Mouse (Mus musculus) heart, adult 8-10 months (tissue): ENCODE results near the gene 1700088E04Rik. TPM values are rescaled to one million over a fixed set of nuclear protein-coding genes. Genes with fewer than 3 reads are reported as not detected.
A peak's percentile ranks its signal among the peaks of the same experiment; 100 is the strongest.

Experiments
- DNase-seq: peaks from one replicate; pipeline ENCODE4 v3.0.0; 2022; ENCODE audit warnings: low spot score
- total RNA-seq, 4 experiments: library from RNA; stranded (reverse); gene quantifications; 2 replicates each; pipeline ENCODE4 v1.2.4; 2022

1700088E04Rik gene
- 1 to 10 TPM; 1.6 to 2.7 (median 2.4) TPM for total RNA-seq

DNA sequence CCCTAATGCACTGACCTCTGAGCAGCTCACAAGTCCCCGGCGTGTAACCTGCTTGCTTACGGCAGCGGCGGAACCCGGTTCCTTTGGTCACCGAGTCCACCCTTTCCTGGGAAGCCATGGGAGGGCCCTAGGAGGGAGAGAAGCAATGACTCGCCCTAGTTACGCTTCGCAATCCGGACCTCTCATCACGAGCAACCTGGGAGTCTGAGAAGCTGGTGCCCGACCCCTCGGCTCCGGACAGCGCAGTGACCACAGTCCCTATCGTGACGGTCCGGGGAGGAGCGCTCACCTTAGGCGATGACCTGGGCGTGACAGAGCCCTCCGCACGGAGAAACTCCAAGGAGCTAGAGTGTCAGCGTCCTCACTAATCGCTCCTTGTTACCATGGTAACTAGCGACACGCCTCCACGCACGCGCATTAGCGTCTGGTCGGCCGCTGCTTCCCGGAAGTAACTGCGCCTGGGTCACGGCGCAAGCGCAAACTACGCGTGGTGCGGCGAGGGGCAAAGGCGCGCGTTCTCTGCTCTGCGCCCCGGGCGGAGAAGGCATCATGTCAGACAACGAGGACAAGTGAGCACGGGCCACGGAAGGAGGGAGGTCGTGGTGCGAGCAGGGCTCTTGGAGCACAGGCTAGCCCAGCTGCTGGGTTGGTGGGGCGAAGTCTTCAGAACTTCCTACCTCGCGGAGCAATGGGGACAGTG lies at the start of gene 1700088E04Rik, which contains the start of gene Polr2f:
Gene 1700088E04Rik, minus strand, starts transcription at position 388 of the 700 bp plus-strand sequence.
Gene Polr2f, plus strand, starts transcription at position 144 of the 700 bp plus-strand sequence.
- peak; percentile 95 for DNase-seq

- DNase-seq, result no peak
These were observed 46.8 kb upstream of the 1700088E04Rik start for GRCm38 (mm10) chr15:79187819-79188218.

- DNase-seq, result no peak
These were observed 44.2 kb upstream of the 1700088E04Rik start for GRCm38 (mm10) chr15:79185213-79185612.

- DNase-seq, result no peak
These were observed 35.9 kb upstream of the 1700088E04Rik start for GRCm38 (mm10) chr15:79176905-79177304.

DNA sequence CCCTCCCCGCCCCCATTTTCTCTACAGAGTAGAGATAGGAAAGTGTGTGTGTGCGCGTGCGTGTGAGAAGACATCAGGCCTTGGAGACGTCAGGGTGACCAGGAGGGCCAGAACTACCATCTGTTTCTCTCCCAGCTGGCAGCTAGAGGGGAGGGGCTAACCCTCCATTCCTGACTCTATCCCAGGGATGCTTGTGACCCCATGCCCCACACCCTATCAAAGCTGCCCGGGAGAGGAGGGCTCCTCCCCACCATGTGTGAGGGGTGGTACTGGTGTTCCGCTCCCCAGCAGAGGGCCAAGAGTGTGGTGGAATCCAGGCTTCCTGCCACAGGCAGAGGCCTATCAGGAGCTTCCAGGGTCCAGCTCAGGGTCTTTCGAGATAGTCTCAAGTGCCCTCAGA lies 25.7 kb upstream of the 1700088E04Rik start:
- no peak for DNase-seq

GRCm38 (mm10) chr15:79165140-79165539 lies 24.1 kb upstream of the 1700088E04Rik start, which contains the start of gene Sox10:
Gene Sox10, minus strand, starts transcription at chr15:79165240.
- DNase-seq, result no peak

DNA sequence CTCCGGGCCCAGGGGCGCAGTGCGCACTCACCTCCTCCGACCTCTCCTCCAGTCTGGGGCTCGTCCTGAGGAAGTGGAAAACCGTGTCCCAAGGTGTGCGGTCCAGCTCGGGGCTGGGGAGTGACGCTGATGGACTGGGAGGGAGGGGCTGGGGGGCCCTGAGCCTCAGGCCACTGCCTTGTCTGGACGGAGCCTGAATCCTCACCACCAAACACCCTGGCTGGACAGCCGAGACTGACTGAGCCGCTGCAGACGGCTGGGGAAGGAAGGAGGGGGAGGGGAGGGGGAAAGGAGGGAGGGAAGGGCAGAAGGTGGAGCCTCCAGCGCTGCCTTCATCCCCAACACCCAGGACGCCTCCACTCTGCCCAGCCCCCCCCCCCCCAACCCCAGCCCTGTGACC lies 23.2 kb upstream of the 1700088E04Rik start:
- no peak for DNase-seq

GRCm38 (mm10) chr15:79162822-79163221 lies 21.8 kb upstream of the 1700088E04Rik start:
- DNase-seq, result no peak

- no peak for DNase-seq
These were observed 21.2 kb upstream of the 1700088E04Rik start for GRCm38 (mm10) chr15:79162301-79162700.

DNA sequence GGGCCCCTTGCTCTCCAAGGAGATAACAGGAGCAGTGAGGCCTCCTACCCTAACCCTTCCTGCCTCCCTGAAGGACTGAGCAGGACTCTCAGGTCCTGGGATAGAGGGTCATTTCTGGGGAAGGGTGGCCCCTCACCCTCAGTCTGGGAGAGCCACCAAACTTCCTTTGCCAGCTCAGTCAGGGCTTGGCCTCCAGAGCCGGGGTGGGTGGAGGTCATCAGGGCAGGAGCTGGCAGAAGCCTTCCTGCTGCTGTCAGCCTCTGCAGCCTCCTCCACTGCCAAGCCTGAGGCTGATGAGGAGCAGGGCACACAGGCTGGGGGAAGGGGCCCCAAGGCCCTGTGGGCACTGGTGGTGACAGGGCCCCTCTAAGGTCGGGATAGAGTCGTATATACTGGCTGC lies 14.5 kb upstream of the 1700088E04Rik start:
- DNase-seq, result no peak

DNA sequence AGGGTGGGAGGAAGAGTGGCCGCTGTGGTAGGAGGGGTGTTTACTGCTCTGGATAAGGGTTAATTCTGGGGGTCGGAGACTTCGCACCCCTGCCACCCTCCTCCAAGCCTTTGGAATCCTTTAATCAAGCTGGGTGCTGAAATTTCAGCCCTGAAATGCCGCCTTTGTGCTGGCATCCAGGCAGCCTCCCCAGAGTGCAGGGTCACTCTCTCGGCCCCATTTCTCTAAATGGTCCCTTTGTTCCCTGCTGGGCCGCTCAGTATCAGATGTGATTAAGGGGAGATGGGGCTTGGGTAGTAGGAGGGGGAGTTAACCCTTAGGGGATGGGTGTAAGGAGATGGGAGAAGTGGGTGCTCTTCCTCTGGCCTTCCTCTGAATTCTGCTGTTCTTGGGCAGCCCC lies 11.7 kb upstream of the 1700088E04Rik start:
- DNase-seq, result no peak

DNA sequence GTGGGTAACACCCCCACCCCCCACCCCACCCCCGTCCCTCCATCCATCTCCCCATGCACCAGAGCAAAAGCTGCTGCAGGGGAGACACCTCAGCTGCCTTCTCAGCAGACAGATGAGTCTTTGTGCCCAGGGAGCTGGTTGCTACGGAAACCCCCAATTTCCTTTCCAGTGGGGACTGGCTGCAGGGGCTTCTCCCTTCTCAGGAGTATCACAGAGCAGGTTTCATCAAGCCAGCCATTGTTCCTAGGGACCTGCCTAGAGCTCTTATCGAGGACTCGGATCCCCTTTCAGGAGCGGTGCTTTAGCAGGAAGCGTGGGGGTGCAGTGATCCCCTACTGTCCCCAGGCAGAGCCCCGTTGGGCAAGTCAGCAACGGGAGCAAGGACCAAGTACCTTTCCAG lies 10.8 kb upstream of the 1700088E04Rik start:
- DNase-seq, result no peak

DNA sequence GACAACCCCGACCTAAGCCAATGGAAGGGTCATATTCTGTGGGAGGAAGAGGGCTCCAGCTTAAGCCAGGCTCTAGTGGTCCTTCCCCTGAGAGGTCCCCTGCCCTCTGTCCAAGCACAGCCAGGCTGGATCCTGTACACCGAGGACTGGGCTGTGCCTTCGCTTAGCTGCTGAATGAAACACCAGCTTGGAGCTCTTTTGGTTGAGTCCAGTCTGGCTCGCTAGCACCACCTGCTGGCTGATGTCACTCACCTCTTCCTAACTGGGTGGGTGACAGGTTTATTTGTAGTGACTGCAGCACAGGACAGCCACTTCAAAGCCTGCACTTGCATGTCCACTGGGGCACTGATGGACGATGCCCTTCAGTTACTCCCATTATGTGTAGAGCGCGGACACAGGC lies 7.5 kb upstream of the 1700088E04Rik start:
- DNase-seq, result peak; percentile 80

DNA sequence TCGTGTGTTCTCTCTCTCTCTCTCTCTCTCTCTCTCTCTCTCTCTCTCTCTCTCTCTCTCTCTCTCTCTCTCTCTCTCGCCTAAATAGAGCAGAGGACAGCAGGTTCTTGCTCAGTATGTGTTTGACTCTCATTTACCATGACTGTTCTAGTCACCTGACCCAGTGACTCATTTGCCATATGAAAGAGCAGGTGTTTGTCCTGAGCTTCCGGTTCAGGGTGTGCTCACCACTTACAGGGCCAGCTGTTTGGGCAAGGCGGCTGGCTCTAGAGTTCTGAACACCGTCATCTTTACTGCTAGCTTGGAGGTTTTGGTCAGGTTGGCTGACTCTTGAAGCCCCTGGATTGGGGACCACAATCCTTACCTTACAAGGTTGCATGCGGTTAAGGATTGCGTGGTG lies 4.5 kb upstream of the 1700088E04Rik start:
- no peak for DNase-seq

GRCm38 (mm10) chr15:79144021-79144420 lies 3.0 kb upstream of the 1700088E04Rik start:
- no peak for DNase-seq

DNA sequence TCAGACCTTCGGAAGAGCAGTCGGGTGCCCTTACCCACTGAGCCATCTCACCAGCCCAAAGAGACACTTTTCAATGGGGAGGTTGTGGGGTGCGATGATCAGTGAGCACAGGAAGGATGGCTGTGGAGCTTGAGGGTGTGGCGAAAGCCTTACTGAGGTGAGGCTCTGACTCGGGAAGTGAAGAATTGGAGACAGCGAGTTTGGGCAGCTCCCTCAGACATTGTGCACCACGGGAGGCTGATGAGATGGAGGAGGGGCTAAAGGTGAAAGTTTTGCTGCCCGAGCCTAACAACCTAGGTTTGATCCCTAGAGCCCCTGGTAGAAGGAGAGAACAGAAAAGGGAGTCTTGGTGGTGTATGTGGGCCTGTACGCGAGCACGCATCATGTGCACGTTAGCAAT lies 2.3 kb upstream of the 1700088E04Rik start:
- no peak for DNase-seq

GRCm38 (mm10) chr15:79141566-79141917 lies 489 bp upstream of the 1700088E04Rik start:
- no peak for DNase-seq

- no peak for DNase-seq
These were observed 1.4 kb downstream of the 1700088E04Rik start for GRCm38 (mm10) chr15:79139640-79140039.

DNA sequence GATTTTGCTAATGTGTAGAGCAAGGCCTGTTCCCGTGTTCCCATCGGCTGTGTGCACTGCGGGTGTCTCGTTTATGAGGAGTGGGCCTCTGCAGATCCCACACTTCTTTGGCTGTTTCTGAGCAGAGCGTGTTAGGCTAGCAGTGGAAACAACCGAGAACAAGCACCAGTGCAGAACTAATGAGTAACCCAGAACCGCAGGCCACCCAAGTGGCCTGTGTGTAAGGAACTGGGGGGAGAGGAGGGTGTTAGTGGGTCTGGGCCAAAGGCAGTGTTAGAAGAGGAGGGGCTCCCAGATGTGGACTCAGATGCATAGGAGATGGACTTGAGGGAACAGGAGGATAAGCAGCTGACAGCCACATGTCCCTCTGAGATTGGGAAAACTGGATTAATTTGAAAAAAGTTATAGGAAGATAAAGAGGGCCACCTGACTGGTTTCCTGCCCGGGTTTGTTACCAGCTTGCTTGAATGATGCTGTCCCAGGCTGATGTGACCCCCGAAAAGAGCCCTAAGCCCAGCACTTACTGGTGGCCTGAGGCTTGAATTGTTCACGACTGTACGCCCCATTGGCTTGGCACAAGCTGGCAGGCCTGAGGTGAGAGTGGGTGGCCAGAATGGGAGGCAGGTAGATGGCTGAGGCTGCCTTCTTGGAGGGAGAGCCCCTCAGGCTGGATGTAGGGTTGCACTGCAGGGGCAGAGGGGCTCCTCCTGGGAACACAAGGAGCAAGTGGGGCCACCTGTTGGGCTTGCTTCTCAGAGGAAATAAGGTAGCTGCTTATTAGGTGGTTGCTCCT lies 5.1 kb downstream of the 1700088E04Rik start:
- no peak for DNase-seq

GRCm38 (mm10) chr15:79135332-79135731 lies 5.7 kb downstream of the 1700088E04Rik start:
- DNase-seq, result no peak

GRCm38 (mm10) chr15:79134496-79135270 lies 6.4 kb downstream of the 1700088E04Rik start:
- DNase-seq, result no peak

DNA sequence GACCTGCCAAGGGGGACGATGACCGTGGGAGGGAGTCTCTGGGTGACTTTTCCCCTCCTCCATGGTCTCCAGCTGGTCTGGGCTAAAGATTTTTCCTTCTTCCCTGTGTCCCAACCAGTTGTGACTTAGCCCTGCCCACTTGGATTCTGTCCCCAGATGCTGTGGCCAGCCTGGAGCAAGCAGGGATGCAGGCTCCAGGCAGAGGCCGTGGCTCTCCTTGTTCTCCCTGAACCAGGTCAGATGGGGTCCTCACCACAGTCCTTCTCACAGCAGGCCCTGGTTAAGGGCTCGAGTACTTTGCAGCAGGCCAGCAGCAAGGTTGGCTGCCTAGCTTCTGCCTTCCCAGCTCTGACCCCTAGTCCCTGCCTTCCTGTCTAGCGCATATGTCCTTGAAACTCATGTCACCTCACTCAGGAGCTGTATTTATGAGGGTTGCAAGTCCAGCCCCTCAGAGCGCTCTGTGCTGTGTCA lies 7.8 kb downstream of the 1700088E04Rik start:
- no peak for DNase-seq
